Mouse (Mus musculus) CD4-positive helper T cell, adult 2 months (primary cell): ENCODE measurements around the gene Parp3.

Source experiments
- DNase-seq: peaks from one replicate; pipeline ENCODE4 v3.0.0-alpha.2; 2012; ENCODE audit warnings: low read depth, missing footprints, low spot score

Gene Parp3

GRCm38 (mm10) chr9:106475046-106475445 lies 1.7 kb downstream of the Parp3 start:
- DNase-seq: peak; percentile 15

- DNase-seq: peak; percentile 71
Measured at GRCm38 (mm10) chr9:106474456-106474855, 2.3 kb downstream of the Parp3 start.

- no peak for DNase-seq
Measured at GRCm38 (mm10) chr9:106473753-106474105, 3.0 kb downstream of the Parp3 start.

- DNase-seq: no peak
Measured at GRCm38 (mm10) chr9:106473081-106473752, 3.5 kb downstream of the Parp3 start.

GRCm38 (mm10) chr9:106472321-106472720 lies 4.4 kb downstream of the Parp3 start:
- DNase-seq: no peak

GRCm38 (mm10) chr9:106471892-106472291 lies 4.9 kb downstream of the Parp3 start:
- DNase-seq: no peak

- DNase-seq: no peak
Measured at GRCm38 (mm10) chr9:106470991-106471750, 5.6 kb downstream of the Parp3 start.

- no peak for DNase-seq
Measured at GRCm38 (mm10) chr9:106469776-106470175, 7.0 kb downstream of the Parp3 start.

- peak; percentile 51 for DNase-seq
Measured at GRCm38 (mm10) chr9:106469317-106469716, 7.4 kb downstream of the Parp3 start.

GRCm38 (mm10) chr9:106467746-106468145 lies 9.0 kb downstream of the Parp3 start:
- no peak for DNase-seq

- DNase-seq: no peak
Measured at GRCm38 (mm10) chr9:106466721-106467120, 10.0 kb downstream of the Parp3 start.

GRCm38 (mm10) chr9:106465571-106466200 lies 11.1 kb downstream of the Parp3 start, which contains the start of gene Gpr62:
Gene Gpr62 (minus strand): TSS chr9:106465938.
- DNase-seq: no peak

- peak; percentile 57 for DNase-seq
Measured at GRCm38 (mm10) chr9:106464751-106465541, 11.8 kb downstream of the Parp3 start.

GRCm38 (mm10) chr9:106463122-106464063 lies 13.4 kb downstream of the Parp3 start:
- no peak for DNase-seq

GRCm38 (mm10) chr9:106462430-106462800 lies 14.3 kb downstream of the Parp3 start:
- DNase-seq: no peak

- no peak for DNase-seq
Measured at GRCm38 (mm10) chr9:106461641-106462429, 14.9 kb downstream of the Parp3 start.

GRCm38 (mm10) chr9:106461026-106461415 lies 15.7 kb downstream of the Parp3 start:
- no peak for DNase-seq

GRCm38 (mm10) chr9:106460401-106461025 lies 16.2 kb downstream of the Parp3 start:
- no peak for DNase-seq

GRCm38 (mm10) chr9:106459946-106460345 lies 16.8 kb downstream of the Parp3 start:
- no peak for DNase-seq
